Mouse (Mus musculus): Measurements from ENCODE around the gene Gm10662. TPM values are rescaled to one million over a fixed set of nuclear protein-coding genes. Genes with fewer than 3 reads are reported as not detected.
"Not testable (repeated sequence)": the region's sequence is repeated elsewhere in the genome, so short reads cannot be mapped to it uniquely, and the experiment has no call there.

Gene Gm10662
- total RNA-seq (2021), result not detected

GRCm38 (mm10) chr7:23144380-23144779 is at the start of gene Gm10662:
Gene Gm10662, minus strand, starts transcription at chr7:23144480.
- DNase-seq, result not testable (repeated sequence)

- DNase-seq, result not testable (repeated sequence)
These were observed 19.2 kb upstream of the Gm10662 start for GRCm38 (mm10) chr7:23163505-23163904.

Other genes with a start within 250 kb of the Gm10662 start
- gene Gm4214, start 159.8 kb downstream of the Gm10662 start, total RNA-seq (2021), result not detected
- gene Gm4216, start 124.6 kb downstream of the Gm10662 start, total RNA-seq (2021), result not detected
- not detected for gene Vmn1r163, start 88.9 kb downstream of the Gm10662 start, total RNA-seq (2021)
- gene Gm8720, start 77.0 kb downstream of the Gm10662 start, total RNA-seq (2021), result not detected
- gene Vmn1r165, start 72.9 kb upstream of the Gm10662 start, total RNA-seq (2021), result not detected
- gene Vmn1r166, start 107.2 kb upstream of the Gm10662 start, total RNA-seq (2021), result not detected
- gene Gm6902, start 134.4 kb upstream of the Gm10662 start, total RNA-seq (2021), result not detected
- gene Nlrp4e, start 156.7 kb upstream of the Gm10662 start, total RNA-seq (2021), result not detected
- under 1 TPM in 1 of 2 experiments, not detected in 1; 0.07 TPM for gene Nlrp5, start 241.4 kb upstream of the Gm10662 start, total RNA-seq (2021)

Measured in heart, postnatal 4 days (tissue).